10 mouse cellular contexts compared by ENCODE assay signal in the genomic region with DNA sequence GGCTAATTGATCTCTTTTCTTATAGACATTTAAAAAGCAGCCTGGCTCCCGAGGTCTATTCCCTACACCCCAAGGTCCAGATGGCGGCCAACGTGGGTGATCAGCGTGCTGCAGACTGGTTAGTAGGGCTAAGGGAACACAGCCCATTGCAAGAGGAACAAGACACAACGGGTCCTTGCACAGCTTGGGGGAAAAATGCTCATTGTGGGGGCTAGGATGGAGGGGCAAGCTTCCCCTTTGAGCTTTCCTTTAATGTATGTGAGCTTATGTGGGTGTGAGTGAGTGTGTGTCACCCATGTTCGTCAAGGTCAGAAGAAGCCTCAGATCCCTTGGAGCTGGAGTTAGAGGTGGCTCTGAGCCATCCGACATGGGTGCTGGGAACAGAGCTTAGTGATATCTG. TPM values are rescaled to one million over a fixed set of nuclear protein-coding genes. Genes with fewer than 3 reads are reported as not detected.
A peak's percentile ranks its signal among the peaks of the same experiment; 100 is the strongest.
DNase-seq lines count a peak whose midpoint lies in the region; ATAC-seq lines count a peak whose summit lies in the region.
"Had no signal": no experiment of that assay in that cellular context is flagged by ENCODE, and none has a peak within 500 bp of the region (broad histone marks: within the 10 kb centered on the region; RNA-seq: fewer than 3 reads in every experiment).

No protein-coding gene starts in this region.

- H3K27ac ChIP-seq in embryonic facial prominence, embryonic 15.5 days (replicated peaks) = no peak overlapping the region
- H3K27ac ChIP-seq in midbrain, embryonic 14.5 days (replicated peaks; ENCODE audit: low read depth, low read length) = no peak overlapping the region
- H3K27ac ChIP-seq: kidney, postnatal 0 days had no signal

- peak; percentile 83 for DNase-seq in heart, adult 11 months
- no peak for DNase-seq in heart, postnatal 36 days
- DNase-seq in layer of hippocampus, adult 9-11 months = peak; percentile 2
- DNase-seq in layer of hippocampus, postnatal 36 days = no peak
- DNase-seq in midbrain, embryonic 14.5 days = no peak
- DNase-seq in lung, postnatal 10 days = no peak
- DNase-seq: heart, postnatal 14 days had no signal

- H3K9me3 ChIP-seq in embryonic facial prominence, embryonic 15.5 days (replicated peaks) = no peaks in the 10 kb centered on the region
- H3K9me3 ChIP-seq in midbrain, embryonic 14.5 days (ENCODE audit: control insufficient read depth, low read length) = no peaks in the 10 kb centered on the region

- intact Hi-C loops in heart, postnatal 36 days (cut with DNase I) = loop anchor here (1.0 to 10.0 kb wide), 2 partner anchors 11 to 516 kb away; partner anchors contain the start of gene Ppp6r1

- H3K4me1 ChIP-seq in embryonic facial prominence, embryonic 15.5 days = peaks cover 14% of the 10 kb centered on the region
- H3K4me1 ChIP-seq in midbrain, embryonic 14.5 days (ENCODE audit: control insufficient read depth, insufficient read depth, low read length) = peaks cover 8% of the 10 kb centered on the region; the same call in 1 of the 2 replicates

- WGBS in embryonic facial prominence, embryonic 15.5 days = 90% methylated on average over 7 of the region's 7 CpGs
- 92% methylated on average over 7 of the region's 7 CpGs for whole genome bisulfite sequencing in midbrain, embryonic 14.5 days

- peak overlapping the region; percentile 96; the same call in 1 of the 2 replicates for H3K4me3 ChIP-seq in embryonic facial prominence, embryonic 15.5 days (replicated peaks)
- no peak overlapping the region for H3K4me3 ChIP-seq in midbrain, embryonic 14.5 days (replicated peaks; ENCODE audit: low read depth, low read length)

- no peak overlapping the region for H3K9ac ChIP-seq in embryonic facial prominence, embryonic 15.5 days
- H3K9ac ChIP-seq in midbrain, embryonic 14.5 days (replicated peaks; ENCODE audit: low read length) = no peak overlapping the region

- ATAC-seq in embryonic facial prominence, embryonic 15.5 days (ENCODE audit: insufficient number of reproducible peaks, low FRiP score, low TSS enrichment, low read depth) = no peak
- no peak for ATAC-seq in midbrain, embryonic 14.5 days (ENCODE audit: low FRiP score, low TSS enrichment)
- ATAC-seq in granulocyte monocyte progenitor cell, adult 5-6 weeks (replicated peaks; ENCODE audit: poor library complexity, severe bottlenecking) = no peak

- H3K27me3 ChIP-seq in embryonic facial prominence, embryonic 15.5 days = no peaks in the 10 kb centered on the region
- H3K27me3 ChIP-seq in midbrain, embryonic 14.5 days (ENCODE audit: control insufficient read depth, insufficient read depth, low read length) = no peaks in the 10 kb centered on the region

- H3K4me2 ChIP-seq in embryonic facial prominence, embryonic 15.5 days (replicated peaks) = no peak overlapping the region
- peak overlapping the region; percentile 2; the same call in 1 of the 2 replicates for H3K4me2 ChIP-seq in midbrain, embryonic 14.5 days (ENCODE audit: low read length)

- H3K36me3 ChIP-seq in embryonic facial prominence, embryonic 15.5 days = peaks cover 52% of the 10 kb centered on the region
- H3K36me3 ChIP-seq in midbrain, embryonic 14.5 days (ENCODE audit: control insufficient read depth, insufficient read depth, low read length) = peaks cover 54% of the 10 kb centered on the region

RNA-seq across cellular contexts. Expression of gene Leng8, which starts 1.8 kb away (rescaled TPM):
- total RNA-seq in heart, postnatal 36 days (2021) = 10 to 100 TPM; 30.4 to 45.7 TPM
- 100 to 1,000 TPM; 154 to 191 TPM for total RNA-seq in layer of hippocampus, postnatal 36 days (2021)
- polyA plus RNA-seq in embryonic facial prominence, embryonic 15.5 days (2015; fragmentation: Nextera tagmentation; extraction: Ambion mirVana) = 64.4 and 82.2 TPM in 2 replicates
- 68.4 and 77.3 TPM in 2 replicates for polyA plus RNA-seq in midbrain, embryonic 14.5 days (2014; fragmentation: Nextera tagmentation; extraction: Ambion mirVana)
- total RNA-seq in granulocyte monocyte progenitor cell, adult 5-6 weeks (2014; fragmentation: Nextera tagmentation) = 69.9 and 91.7 TPM in 2 replicates
- 18.0 and 26.4 TPM in 2 replicates for total RNA-seq in granulocyte monocyte progenitor cell, adult 5-6 weeks (2017)

RNA-seq across cellular contexts. Expression of gene Leng9, which starts 11.5 kb away (rescaled TPM):
- total RNA-seq in heart, postnatal 36 days (2021) = 1 to 10 TPM; 2.4 to 3.6 TPM
- total RNA-seq in layer of hippocampus, postnatal 36 days (2021) = 1 to 10 TPM; 5.5 to 5.9 TPM
- 5.8 and 6.1 TPM in 2 replicates for polyA plus RNA-seq in embryonic facial prominence, embryonic 15.5 days (2015; fragmentation: Nextera tagmentation; extraction: Ambion mirVana)
- polyA plus RNA-seq in midbrain, embryonic 14.5 days (2014; fragmentation: Nextera tagmentation; extraction: Ambion mirVana) = 3.4 and 4.8 TPM in 2 replicates
- total RNA-seq in granulocyte monocyte progenitor cell, adult 5-6 weeks (2014; fragmentation: Nextera tagmentation) = 0.32 TPM in 1 of 2 replicates, not detected in the other
- 1.4 and 2.0 TPM in 2 replicates for total RNA-seq in granulocyte monocyte progenitor cell, adult 5-6 weeks (2017)

RNA-seq across cellular contexts. Expression of gene Ttyh1, which starts 19.5 kb away (rescaled TPM):
- 1 to 10 TPM in 1 of 2 experiments, under 1 TPM in 1; 0.89 to 2.6 TPM for total RNA-seq in heart, postnatal 36 days (2021)
- total RNA-seq in layer of hippocampus, postnatal 36 days (2021) = 100 to 1,000 TPM; 554 to 570 TPM
- 6.2 and 6.7 TPM in 2 replicates for polyA plus RNA-seq in embryonic facial prominence, embryonic 15.5 days (2015; fragmentation: Nextera tagmentation; extraction: Ambion mirVana)
- polyA plus RNA-seq in midbrain, embryonic 14.5 days (2014; fragmentation: Nextera tagmentation; extraction: Ambion mirVana) = 104 and 112 TPM in 2 replicates
- not detected in 2 replicates for total RNA-seq in granulocyte monocyte progenitor cell, adult 5-6 weeks (2014; fragmentation: Nextera tagmentation)
- total RNA-seq in granulocyte monocyte progenitor cell, adult 5-6 weeks (2017) = 0.09 and 0.52 TPM in 2 replicates

RNA-seq across cellular contexts. Expression of gene Cdc42ep5, which starts 26.0 kb away (rescaled TPM):
- total RNA-seq in heart, postnatal 36 days (2021) = 1 to 10 TPM; 4.6 to 6.2 TPM
- total RNA-seq in layer of hippocampus, postnatal 36 days (2021) = 1 to 10 TPM in 1 of 2 experiments, under 1 TPM in 1; 0.95 to 1.1 TPM
- polyA plus RNA-seq in embryonic facial prominence, embryonic 15.5 days (2015; fragmentation: Nextera tagmentation; extraction: Ambion mirVana) = 63.2 and 65.0 TPM in 2 replicates
- 3.1 and 5.3 TPM in 2 replicates for polyA plus RNA-seq in midbrain, embryonic 14.5 days (2014; fragmentation: Nextera tagmentation; extraction: Ambion mirVana)
- not detected in 2 replicates for total RNA-seq in granulocyte monocyte progenitor cell, adult 5-6 weeks (2014; fragmentation: Nextera tagmentation)
- total RNA-seq in granulocyte monocyte progenitor cell, adult 5-6 weeks (2017) = 0.21 TPM in 1 of 2 replicates, not detected in the other

Comparison
In these comparisons a context has a peak if more than half of its experiments do, and no peak if none do; other contexts are left out.
1. DNase-seq: peak in heart, adult 11 months (single experiment) and layer of hippocampus, adult 9-11 months (single experiment); none in heart, postnatal 36 days (0 of 2), layer of hippocampus, postnatal 36 days (0 of 2), midbrain, embryonic 14.5 days (single experiment) and lung, postnatal 10 days (single experiment).
2. RNA of gene Ttyh1, which starts 19.5 kb away (total RNA-seq): 554 to 570 TPM in layer of hippocampus, postnatal 36 days; 0.89 to 2.6 TPM in heart, postnatal 36 days and 0.09 to 0.52 TPM in granulocyte monocyte progenitor cell, adult 5-6 weeks; every median in the first group is over 100 times any median in the second.